Mouse (Mus musculus) erythroblast, embryonic 14.5 days (primary cell): ENCODE data around the gene Fam174b.

Experiments used
- GATA1 ChIP-seq: IDR thresholded peaks from 2 replicates; pipeline ENCODE4 v1.6.1; 2012; ENCODE audit warnings: low read length, inconsistent platforms, mixed read lengths
- TAL1 ChIP-seq: IDR thresholded peaks from 3 replicates; pipeline ENCODE4 v1.6.1; 2012; ENCODE audit warnings: low read length, inconsistent platforms, mixed read lengths

- TF ChIP-seq TAL1: no peak
- no peak for TF ChIP-seq GATA1
These were observed 47.4 kb downstream of the Fam174b start for GRCm38 (mm10) chr7:73787513-73787912.
